Mouse (Mus musculus): ENCODE data around the gene Klhl12.
"Not testable (repeated sequence)": the region's sequence is repeated elsewhere in the genome, so short reads cannot be mapped to it uniquely, and the experiment has no call there.

Klhl12 gene

GRCm38 (mm10) chr1:134516491-134517198 is 61.3 kb downstream of the Klhl12 start:
- DNase-seq: peak; percentile 35 to 43

- not testable (repeated sequence) for DNase-seq
Observed at GRCm38 (mm10) chr1:134517841-134518240, 62.5 kb downstream of the Klhl12 start.

- peak; percentile 91 for DNase-seq
Observed at GRCm38 (mm10) chr1:134518677-134519076, 63.3 kb downstream of the Klhl12 start.

- not testable (repeated sequence) for DNase-seq
Observed at GRCm38 (mm10) chr1:134519201-134519600, 63.9 kb downstream of the Klhl12 start.

GRCm38 (mm10) chr1:134520001-134520721 is 64.8 kb downstream of the Klhl12 start:
- no peak for DNase-seq

GRCm38 (mm10) chr1:134521163-134521562 is 65.8 kb downstream of the Klhl12 start:
- no peak for DNase-seq

DNA sequence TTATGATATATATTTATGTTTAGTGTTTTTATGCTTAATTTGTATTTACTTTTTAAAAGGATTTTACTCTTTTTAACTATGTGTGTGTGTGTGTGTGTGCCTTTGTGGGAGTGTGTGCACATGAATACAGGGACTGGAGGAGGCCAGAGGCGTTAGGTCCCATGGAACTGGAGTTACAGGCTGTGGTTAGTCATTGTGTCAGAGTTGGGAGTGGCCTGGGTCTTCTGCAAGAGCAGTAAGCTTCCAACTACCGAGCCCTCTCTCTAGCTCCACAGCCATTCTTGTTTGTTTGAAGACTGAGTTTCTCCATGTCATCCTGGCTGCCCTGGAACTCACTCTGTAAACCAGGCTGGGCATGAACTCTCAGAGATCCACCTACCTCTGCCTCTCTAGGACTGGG is 67.0 kb downstream of the Klhl12 start:
- no peak for DNase-seq

GRCm38 (mm10) chr1:134524424-134524823 is 69.1 kb downstream of the Klhl12 start:
- DNase-seq: peak in 1 of 2 experiments; percentile 40

GRCm38 (mm10) chr1:134525015-134525414 is 69.7 kb downstream of the Klhl12 start:
- no peak for DNase-seq

DNA sequence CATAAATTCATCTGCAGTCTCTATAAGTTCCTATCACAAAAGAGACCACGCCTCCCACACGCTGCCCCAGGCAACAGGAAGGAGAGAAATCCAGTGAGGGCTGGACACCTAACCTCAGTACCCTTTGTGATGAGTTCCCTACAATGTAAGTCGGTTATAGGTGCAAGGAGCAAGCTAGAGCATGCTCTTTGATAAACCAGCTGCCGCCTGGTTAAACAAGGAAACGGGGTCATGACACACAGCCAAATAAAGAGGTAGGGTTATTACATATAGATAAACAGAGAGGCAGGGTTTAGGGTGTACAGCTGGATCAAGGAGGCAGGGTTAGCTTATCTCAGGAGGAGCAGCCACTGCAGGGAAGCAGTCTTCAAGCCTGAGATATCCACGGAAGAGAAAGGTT is 71.4 kb downstream of the Klhl12 start:
- DNase-seq: no peak

DNA sequence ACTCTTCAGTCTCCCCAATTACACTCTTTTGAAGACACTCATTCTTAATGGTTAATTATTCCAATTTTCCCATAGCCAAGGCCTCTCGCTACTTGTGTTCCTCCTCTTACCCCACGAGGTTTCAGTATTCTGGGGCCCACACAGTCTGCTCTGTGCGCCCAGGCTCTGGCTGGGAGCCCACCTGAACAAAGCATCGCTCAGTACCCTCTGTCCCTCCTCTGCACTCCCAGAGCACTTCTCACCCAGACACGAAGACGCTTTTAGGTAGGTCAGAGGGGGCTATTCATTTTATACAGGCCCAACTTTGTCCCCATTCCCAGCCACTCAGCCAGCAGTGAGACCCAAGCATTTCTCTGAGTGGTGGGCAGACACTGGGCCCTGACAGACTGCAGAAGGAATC is 75.3 kb downstream of the Klhl12 start:
- DNase-seq: peak; percentile 13 to 48

DNA sequence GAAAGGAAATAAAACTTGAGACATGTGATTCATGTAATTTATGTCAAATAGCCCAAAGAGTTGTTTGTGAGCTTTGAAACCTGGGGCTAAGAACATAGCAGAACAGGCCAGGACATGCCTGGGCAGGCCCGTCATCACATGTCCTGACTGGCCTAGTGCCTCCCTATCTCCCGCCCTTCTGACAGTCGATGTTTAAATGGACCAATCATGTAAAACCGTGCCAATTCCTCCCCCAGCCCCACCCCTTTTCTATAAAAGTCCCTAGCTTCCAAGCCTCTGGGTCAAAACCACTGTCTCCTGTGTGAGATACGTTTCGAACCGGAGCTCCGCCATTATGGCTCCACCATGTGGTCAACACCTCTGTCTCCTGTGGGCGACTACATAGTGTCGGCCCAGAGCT is 78.4 kb downstream of the Klhl12 start:
- DNase-seq: not testable (repeated sequence)

DNA sequence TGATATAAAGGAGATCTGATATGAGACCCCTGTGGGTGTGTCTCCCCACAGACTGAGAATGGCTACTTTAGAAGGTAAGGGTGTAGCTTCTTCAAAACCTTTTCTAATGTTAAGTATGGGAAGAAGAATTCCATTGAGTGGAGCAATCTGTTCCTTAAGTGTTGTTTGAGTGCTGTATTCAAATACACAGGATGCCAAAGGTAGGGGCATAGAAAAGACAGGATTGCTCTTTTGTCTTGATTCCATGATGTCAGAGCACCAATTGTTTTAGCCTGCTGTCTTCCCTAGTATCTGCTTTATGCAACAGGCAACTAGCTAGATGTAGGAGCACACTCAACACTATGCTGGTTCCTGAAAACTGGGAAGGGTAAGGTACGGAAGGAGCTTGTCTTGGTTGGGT is 79.7 kb downstream of the Klhl12 start:
- DNase-seq: no peak

- no peak for DNase-seq
Observed at GRCm38 (mm10) chr1:134535513-134535912, 80.2 kb downstream of the Klhl12 start.

DNA sequence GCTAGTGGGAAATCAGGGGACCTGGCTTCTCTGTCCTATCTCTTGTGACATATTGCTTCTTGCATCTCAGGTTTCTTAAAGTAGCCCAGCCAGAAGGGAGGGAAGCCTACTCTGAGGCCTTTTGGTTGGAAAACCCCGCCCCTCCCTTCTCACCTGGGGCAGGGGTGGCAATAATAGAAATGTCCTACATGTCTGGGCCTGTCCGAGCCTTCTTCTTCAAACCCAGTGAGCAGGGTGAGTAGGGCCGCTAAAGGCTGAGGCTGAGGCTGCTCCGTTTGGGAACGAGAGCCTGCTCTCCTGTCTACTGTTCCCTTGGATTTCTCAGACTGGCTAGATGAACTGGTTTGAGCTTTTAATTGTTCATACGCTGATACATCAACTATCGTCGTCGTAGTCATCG is 85.3 kb downstream of the Klhl12 start:
- no peak for DNase-seq
